Mouse (Mus musculus) myocyte (in vitro differentiated cells): Measurements from ENCODE around the gene Gcnt3. TPM values are rescaled to one million over a fixed set of nuclear protein-coding genes. Genes with fewer than 3 reads are reported as not detected.

Experiments used
- H3K27me3 ChIP-seq: one replicate; pipeline ENCODE4 v1.6.1; 2011; ENCODE audit not compliant: control insufficient read depth, insufficient read depth, insufficient read length
- H3K36me3 ChIP-seq: one replicate; pipeline ENCODE4 v1.6.1; 2011; ENCODE audit not compliant: control insufficient read depth, insufficient read depth
- H3K4me2 ChIP-seq: one replicate; pipeline ENCODE4 v1.6.1; 2011; ENCODE audit warnings: low read depth, control low read depth
- H3K4me3 ChIP-seq: one replicate; pipeline ENCODE4 v1.5.1; 2011; ENCODE audit warnings: mild to moderate bottlenecking, control low read depth, moderate library complexity
- H3K79me2 ChIP-seq: one replicate; pipeline ENCODE4 v1.6.1; 2011; ENCODE audit not compliant: control insufficient read depth, insufficient read depth
- H3ac ChIP-seq: one replicate; pipeline ENCODE4 v1.6.1; 2011; ENCODE audit not compliant: control insufficient read depth, insufficient read length
- CEBPB ChIP-seq: IDR thresholded peaks from 2 replicates; pipeline ENCODE4 v1.6.1; 2011; ENCODE audit warnings: mild to moderate bottlenecking, moderate library complexity; ENCODE audit not compliant: poor library complexity, insufficient read depth, severe bottlenecking
- E2F4 ChIP-seq: IDR thresholded peaks from one replicate; pipeline ENCODE4 v1.6.1; 2011; ENCODE audit warnings: mild to moderate bottlenecking, control low read depth, moderate library complexity; ENCODE audit not compliant: insufficient read depth
- MAX ChIP-seq: IDR thresholded peaks from one replicate; pipeline ENCODE4 v1.6.1; 2011; ENCODE audit warnings: low read depth, mild to moderate bottlenecking, control low read depth
- MYOD1 ChIP-seq, 3 experiments: IDR thresholded peaks; one replicate each; pipeline ENCODE4 v1.6.1; 2011; ENCODE audit warnings: control low read depth in 2 of 3, low read depth in 2 of 3, mild to moderate bottlenecking in 2 of 3, moderate library complexity in 1 of 3; ENCODE audit not compliant: insufficient read length in 2 of 3, control insufficient read depth in 1 of 3
- MYOG ChIP-seq, 3 experiments: IDR thresholded peaks; one replicate each; pipeline ENCODE4 v1.6.1; 2011; ENCODE audit warnings: control low read depth in 2 of 3, low read depth in 2 of 3, mild to moderate bottlenecking in 2 of 3; ENCODE audit not compliant: insufficient read length in 2 of 3, control insufficient read depth in 1 of 3, insufficient read depth in 1 of 3
- POLR2A ChIP-seq: IDR thresholded peaks from one replicate; pipeline ENCODE4 v1.6.1; 2011; ENCODE audit warnings: low read depth, mild to moderate bottlenecking, control low read depth, moderate library complexity; ENCODE audit not compliant: insufficient read length
- POLR2AphosphoS2 ChIP-seq: IDR thresholded peaks from one replicate; pipeline ENCODE4 v1.6.1; 2011; ENCODE audit warnings: low read depth, control low read depth; ENCODE audit not compliant: insufficient read length
- REST ChIP-seq: IDR thresholded peaks from one replicate; pipeline ENCODE4 v1.6.1; 2011; ENCODE audit warnings: mild to moderate bottlenecking, control low read depth, moderate library complexity; ENCODE audit not compliant: insufficient read depth, insufficient read length
- SRF ChIP-seq: IDR thresholded peaks from one replicate; pipeline ENCODE4 v1.6.1; 2011; ENCODE audit warnings: low read depth; ENCODE audit not compliant: control insufficient read depth, insufficient read length
- TCF12 ChIP-seq: IDR thresholded peaks from one replicate; pipeline ENCODE4 v1.6.1; 2011; ENCODE audit warnings: mild to moderate bottlenecking, control low read depth; ENCODE audit not compliant: poor library complexity, insufficient read depth, severe bottlenecking
- TCF3 ChIP-seq: IDR thresholded peaks from one replicate; pipeline ENCODE4 v1.6.1; 2011; ENCODE audit warnings: low read depth, control low read depth; ENCODE audit not compliant: insufficient read length
- USF1 ChIP-seq: IDR thresholded peaks from one replicate; pipeline ENCODE4 v1.6.1; 2011; ENCODE audit warnings: low read depth, mild to moderate bottlenecking, control low read depth, moderate library complexity
- polyA plus RNA-seq: library from polyadenylated mRNA; unstranded; fragments of >200 nt; fragmentation: generic; extraction: Trizol; gene quantifications from one replicate; pipeline ENCODE4 v1.2.1, GENCODE M21; 2012; ENCODE audit warnings: missing spikeins

Gcnt3 gene
- polyA plus RNA-seq, 1 experiment = 0.05 TPM

DNA sequence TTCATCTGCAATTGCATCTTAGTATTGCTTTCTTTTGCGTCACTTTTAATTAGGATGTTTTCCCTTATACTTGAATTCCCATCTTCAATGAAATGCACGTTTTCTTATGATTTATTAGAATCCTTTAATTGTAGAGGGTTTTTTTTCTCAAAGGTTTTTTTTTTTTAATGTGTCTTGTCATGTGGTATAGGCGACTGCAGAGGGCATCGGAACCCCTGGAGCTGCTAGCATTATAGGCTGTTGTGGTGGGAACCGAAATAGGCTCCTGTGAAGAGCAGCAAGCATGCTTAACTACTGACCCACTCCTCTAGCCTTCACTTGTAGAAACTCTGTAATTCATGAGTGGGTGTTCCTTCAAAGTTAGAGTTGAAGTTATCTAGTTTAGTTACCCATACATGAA lies 47.5 kb downstream of the Gcnt3 start:
- H3K27me3 ChIP-seq = no peaks in the 10 kb centered on the region
- H3K4me2 ChIP-seq = peak overlapping the region; percentile 86
- H3ac ChIP-seq = peak overlapping the region; percentile 91
- no peak for TF ChIP-seq POLR2AphosphoS2
- H3K4me3 ChIP-seq = peak overlapping the region; percentile 84
- peaks cover 55% of the 10 kb centered on the region for H3K79me2 ChIP-seq
- no peaks in the 10 kb centered on the region for H3K36me3 ChIP-seq

DNA sequence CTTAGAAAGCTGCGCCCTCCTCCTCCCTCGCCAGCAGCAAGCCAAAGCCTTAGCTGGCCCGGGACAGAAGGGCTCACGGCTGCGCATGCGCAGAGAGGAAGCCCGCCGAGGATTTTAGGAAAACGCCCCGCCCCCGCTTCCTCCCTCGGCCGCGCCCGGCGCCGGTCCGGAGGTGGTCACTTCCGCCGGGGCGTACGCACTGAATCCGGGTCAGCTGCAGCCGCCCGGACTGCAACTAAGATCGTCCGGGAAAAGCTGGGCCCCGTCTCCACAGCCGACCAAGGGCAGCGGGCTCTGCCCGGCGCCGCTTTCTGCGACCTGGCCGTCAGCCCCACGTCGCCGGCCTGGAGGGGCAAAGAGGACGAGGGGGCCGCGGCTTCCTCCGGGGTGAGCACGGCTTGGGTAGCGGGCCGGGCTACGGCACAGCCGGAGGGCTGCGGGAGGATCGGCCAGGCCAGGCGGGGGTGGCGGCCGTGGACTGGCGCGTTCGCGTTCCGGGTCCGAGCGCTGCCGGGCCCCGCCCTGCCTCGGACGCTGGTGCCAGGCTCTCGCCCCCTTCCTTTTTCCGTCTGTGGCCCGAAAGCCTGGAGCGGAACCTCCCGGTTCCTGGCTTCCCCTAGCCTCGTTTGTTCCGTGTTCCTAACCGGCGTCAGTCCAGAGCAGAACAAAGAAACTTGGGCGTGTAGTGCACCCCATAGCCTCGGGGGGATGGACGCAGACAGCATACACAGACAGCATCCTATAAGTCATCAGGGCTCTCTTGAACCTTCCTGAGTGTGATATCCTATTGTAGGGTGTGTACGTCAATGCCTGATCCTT lies 48.4 kb downstream of the Gcnt3 start, which contains the start of gene Bnip2:
TSS of gene Bnip2 (plus strand) at position 164 of the 819 bp plus-strand sequence.
- H3K4me3 ChIP-seq = peak within 1 kb of the TSS; percentile 84
- no peaks in the 10 kb centered on the region for H3K27me3 ChIP-seq
- peak within 1 kb of the TSS; percentile 90 for H3K4me2 ChIP-seq
- no peaks in the 10 kb centered on the region for H3K36me3 ChIP-seq
- H3K79me2 ChIP-seq = peaks cover 48% of the 10 kb centered on the region
- H3ac ChIP-seq = peak within 1 kb of the TSS; percentile 91
- TF ChIP-seq TCF3 (no peak), USF1 (no peak), TCF12 (no peak), E2F4 (peak; percentile 19), POLR2A (peak; percentile 84), SRF (no peak), MYOD1 (IDR thresholded peaks at IDR 0.05; ENCODE audit: control insufficient read depth in 1 of 3, insufficient read length in 2 of 3, low read depth in 2 of 3) (peak in 1 of 3 experiments; percentile 5), MYOG (IDR thresholded peaks at IDR 0.05; ENCODE audit: control insufficient read depth in 1 of 3, insufficient read depth in 1 of 3, insufficient read length in 2 of 3, low read depth in 2 of 3) (peak in 1 of 3 experiments; percentile 29), REST (no peak), MAX (no peak), CEBPB (no peak), POLR2AphosphoS2 (peak; percentile 94)

DNA sequence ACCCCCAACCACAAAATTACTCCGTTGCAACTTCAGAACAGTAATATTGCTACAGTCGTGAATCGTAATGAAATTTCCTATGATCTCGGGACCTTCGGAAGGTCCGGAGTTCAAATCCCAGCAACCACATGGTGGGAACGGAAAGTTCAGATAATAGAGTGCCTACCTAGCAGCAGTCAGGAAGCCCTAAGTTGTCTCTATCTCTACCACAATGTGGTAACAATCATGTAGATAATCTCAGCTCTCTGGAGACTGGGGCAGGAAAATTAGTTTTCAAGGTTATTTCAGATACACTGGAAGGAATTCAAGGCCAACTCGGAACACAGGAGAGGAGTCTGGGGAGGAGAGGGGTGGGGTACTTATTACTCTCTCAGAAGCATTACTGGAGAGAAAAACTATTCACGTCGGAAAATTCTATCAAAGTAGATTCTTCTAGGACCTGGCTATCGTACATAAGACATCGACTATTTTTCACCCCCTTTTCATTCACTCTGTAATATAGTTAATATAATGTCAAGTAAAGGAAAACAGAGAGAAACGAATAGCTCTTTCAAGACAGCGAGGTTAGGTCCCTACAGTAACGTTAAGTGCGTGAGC lies 49.1 kb downstream of the Gcnt3 start:
- TF ChIP-seq MYOG (IDR thresholded peaks at IDR 0.05; ENCODE audit: control insufficient read depth in 1 of 3, insufficient read depth in 1 of 3, insufficient read length in 2 of 3, low read depth in 2 of 3) (no peak), POLR2AphosphoS2 (no peak), POLR2A (no peak), REST (no peak), MAX (no peak), SRF (no peak), E2F4 (no peak), USF1 (no peak), CEBPB (no peak), MYOD1 (IDR thresholded peaks at IDR 0.05; ENCODE audit: control insufficient read depth in 1 of 3, insufficient read length in 2 of 3, low read depth in 2 of 3) (no peak), TCF12 (no peak), TCF3 (no peak)
- peak overlapping the region; percentile 84 for H3K4me3 ChIP-seq
- H3K36me3 ChIP-seq = no peaks in the 10 kb centered on the region
- no peaks in the 10 kb centered on the region for H3K27me3 ChIP-seq
- peak overlapping the region; percentile 91 for H3ac ChIP-seq
- peaks cover 43% of the 10 kb centered on the region for H3K79me2 ChIP-seq
- H3K4me2 ChIP-seq = peak overlapping the region; percentile 90

DNA sequence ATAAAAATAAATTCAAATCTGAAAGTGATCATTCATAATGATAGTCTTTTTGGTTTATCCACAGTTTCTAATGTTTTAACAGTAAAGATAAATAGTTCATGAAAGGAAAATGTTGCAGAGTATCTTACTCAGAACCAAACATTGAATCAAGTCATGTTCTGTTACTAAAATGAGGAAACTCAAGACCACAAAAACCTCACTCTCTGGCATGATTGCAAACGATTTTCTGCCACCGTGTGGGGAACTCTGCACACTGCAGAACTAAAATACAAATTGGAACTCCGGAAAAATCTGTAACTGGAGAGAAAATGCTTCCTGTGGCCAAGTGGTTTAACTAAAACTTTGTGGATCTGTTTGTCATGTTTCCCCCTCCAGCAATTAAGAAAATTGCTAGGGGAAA lies 50.3 kb downstream of the Gcnt3 start:
- no peak for TF ChIP-seq REST
- no peak for TF ChIP-seq SRF
- no peak for TF ChIP-seq MYOG (IDR thresholded peaks at IDR 0.05; ENCODE audit: control insufficient read depth in 1 of 3, insufficient read depth in 1 of 3, insufficient read length in 2 of 3, low read depth in 2 of 3)
- TF ChIP-seq TCF12 = no peak
- TF ChIP-seq POLR2A = no peak
- TF ChIP-seq CEBPB = no peak
- no peak for TF ChIP-seq MAX
- TF ChIP-seq POLR2AphosphoS2 = no peak
- TF ChIP-seq TCF3 = no peak
- no peaks in the 10 kb centered on the region for H3K36me3 ChIP-seq
- H3K4me2 ChIP-seq = peak overlapping the region; percentile 53
- H3K4me3 ChIP-seq = no peak overlapping the region
- H3ac ChIP-seq = no peak overlapping the region
- peaks cover 2% of the 10 kb centered on the region for H3K27me3 ChIP-seq
- H3K79me2 ChIP-seq = peaks cover 30% of the 10 kb centered on the region

DNA sequence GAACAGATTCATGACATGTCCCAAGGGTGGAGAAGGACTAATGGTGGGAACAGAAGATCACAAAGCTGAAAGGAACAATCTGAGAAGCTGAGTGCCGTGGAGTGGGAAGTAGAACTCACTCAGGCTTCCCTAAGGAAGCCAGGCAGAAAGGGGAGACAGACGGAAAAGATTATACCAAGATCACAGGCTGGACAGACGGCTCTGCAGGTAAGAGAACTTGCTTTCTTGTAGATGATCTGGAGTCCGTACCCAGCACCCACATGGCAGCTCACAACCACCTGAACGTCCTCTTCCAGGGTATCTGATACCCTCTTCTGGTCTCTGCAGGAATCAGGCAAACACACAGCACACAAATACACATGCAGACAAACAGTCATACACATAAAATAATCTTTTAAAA lies 51.3 kb downstream of the Gcnt3 start:
- H3K4me3 ChIP-seq = no peak overlapping the region
- no peaks in the 10 kb centered on the region for H3K36me3 ChIP-seq
- TF ChIP-seq POLR2AphosphoS2 (no peak), E2F4 (no peak), MYOG (IDR thresholded peaks at IDR 0.05; ENCODE audit: control insufficient read depth in 1 of 3, insufficient read depth in 1 of 3, insufficient read length in 2 of 3, low read depth in 2 of 3) (no peak), MYOD1 (IDR thresholded peaks at IDR 0.05; ENCODE audit: control insufficient read depth in 1 of 3, insufficient read length in 2 of 3, low read depth in 2 of 3) (no peak), USF1 (no peak), TCF3 (no peak), POLR2A (no peak), CEBPB (no peak), REST (no peak), TCF12 (no peak), SRF (no peak), MAX (no peak)
- no peak overlapping the region for H3K4me2 ChIP-seq
- no peak overlapping the region for H3ac ChIP-seq
- H3K27me3 ChIP-seq = peaks cover 12% of the 10 kb centered on the region
- H3K79me2 ChIP-seq = peaks cover 20% of the 10 kb centered on the region
